Mouse (Mus musculus): Measurements from ENCODE around the gene Cyth1. TPM values are rescaled to one million over a fixed set of nuclear protein-coding genes. Genes with fewer than 3 reads are reported as not detected.

The Cyth1 gene
- total RNA-seq, 2 experiments from 2014 or later: 101 to 108 TPM

- DNase-seq (ENCODE audit: low spot score in 2 of 2): no peak
- Histone ChIP-seq H3K27ac (no peak overlapping the region), H3K4me3 (no peak overlapping the region)
- no peak for TF ChIP-seq CTCF (conservative IDR thresholded peaks at IDR 0.05)
Measured at GRCm38 (mm10) chr11:118166626-118167025, 81.8 kb downstream of the Cyth1 start.

DNA sequence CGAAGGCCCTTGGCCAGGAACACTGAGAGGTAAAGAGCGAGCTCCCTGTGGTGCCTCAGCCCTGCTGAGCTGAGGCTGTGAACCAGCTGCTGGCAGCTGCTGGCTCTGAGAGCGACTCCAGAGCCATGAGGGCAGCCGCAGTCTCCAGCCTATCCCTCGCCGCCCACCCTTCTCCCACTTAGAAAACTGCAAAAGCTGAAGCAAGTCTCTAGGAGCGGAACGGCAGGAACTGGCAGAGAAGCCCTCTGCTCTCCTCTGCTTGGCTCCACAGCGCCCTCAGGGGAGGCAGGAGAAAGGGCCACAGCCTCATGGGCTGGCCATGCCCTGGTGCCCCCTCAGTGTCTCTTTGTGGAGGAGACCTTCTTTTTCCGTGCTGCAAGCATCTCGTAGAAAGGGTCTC is 82.7 kb downstream of the Cyth1 start:
- Histone ChIP-seq H3K27ac (peak overlapping the region; percentile 59), H3K4me3 (no peak overlapping the region)
- TF ChIP-seq CTCF (conservative IDR thresholded peaks at IDR 0.05): peak; percentile 53
- DNase-seq (ENCODE audit: low spot score in 2 of 2): no peak

GRCm38 (mm10) chr11:118164566-118164965 is 83.8 kb downstream of the Cyth1 start:
- peak overlapping the region; percentile 59; the same call in 1 of the 2 replicates for H3K27ac ChIP-seq

DNA sequence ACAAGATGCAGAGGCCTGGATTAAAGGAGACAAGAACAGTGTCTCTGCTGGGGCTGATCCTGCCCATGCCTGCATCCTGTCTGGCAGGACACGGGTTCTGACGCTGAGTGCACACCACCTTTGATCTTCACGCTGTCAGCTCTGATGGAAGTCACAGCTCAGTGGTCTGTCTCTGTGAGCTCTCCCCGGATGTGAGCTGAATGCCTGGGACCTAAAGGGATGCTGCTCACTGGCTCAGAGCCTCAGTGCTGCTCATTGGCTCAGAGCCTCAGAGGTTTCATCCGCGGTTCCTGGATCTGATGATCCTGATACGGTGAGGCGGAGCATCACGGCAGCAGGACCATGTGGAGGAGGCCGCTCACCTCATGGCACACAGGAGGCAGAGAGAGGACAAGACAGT is 86.1 kb downstream of the Cyth1 start:
- Histone ChIP-seq H3K27ac (no peak overlapping the region), H3K4me3 (no peak overlapping the region)
- no peak for TF ChIP-seq CTCF (conservative IDR thresholded peaks at IDR 0.05)
- no peak for DNase-seq (ENCODE audit: low spot score in 2 of 2)

More at GRCm38 (mm10) chr11:118164566-118164965, 83.8 kb downstream of the Cyth1 start:
- DNase-seq (ENCODE audit: low spot score in 2 of 2): no peak
- TF ChIP-seq CTCF (conservative IDR thresholded peaks at IDR 0.05): no peak
- H3K4me3 ChIP-seq: no peak overlapping the region

GRCm38 (mm10) chr11:118161240-118161639 is 87.2 kb downstream of the Cyth1 start:
- H3K27ac ChIP-seq: no peak overlapping the region
- TF ChIP-seq CTCF (conservative IDR thresholded peaks at IDR 0.05): no peak
- H3K4me3 ChIP-seq: no peak overlapping the region
- DNase-seq (ENCODE audit: low spot score in 2 of 2): no peak

GRCm38 (mm10) chr11:118160763-118161162 is 87.6 kb downstream of the Cyth1 start:
- H3K27ac ChIP-seq: no peak overlapping the region
- no peak for TF ChIP-seq CTCF (conservative IDR thresholded peaks at IDR 0.05)
- H3K4me3 ChIP-seq: no peak overlapping the region
- DNase-seq (ENCODE audit: low spot score in 2 of 2): no peak

GRCm38 (mm10) chr11:118158753-118159152 is 89.6 kb downstream of the Cyth1 start:
- Histone ChIP-seq H3K4me3 (no peak overlapping the region), H3K27ac (no peak overlapping the region)
- no peak for DNase-seq (ENCODE audit: low spot score in 2 of 2)
- no peak for TF ChIP-seq CTCF (conservative IDR thresholded peaks at IDR 0.05)

- no peak for DNase-seq (ENCODE audit: low spot score in 2 of 2)
- H3K4me3 ChIP-seq: no peak overlapping the region
- H3K27ac ChIP-seq: no peak overlapping the region
- TF ChIP-seq CTCF (conservative IDR thresholded peaks at IDR 0.05): no peak
Measured at GRCm38 (mm10) chr11:118156480-118157060, 91.8 kb downstream of the Cyth1 start.

GRCm38 (mm10) chr11:118152964-118153363 is 95.4 kb downstream of the Cyth1 start:
- no peak for TF ChIP-seq CTCF (conservative IDR thresholded peaks at IDR 0.05)
- no peak overlapping the region for H3K4me3 ChIP-seq
- no peak overlapping the region for H3K27ac ChIP-seq
- DNase-seq (ENCODE audit: low spot score in 2 of 2): no peak

DNA sequence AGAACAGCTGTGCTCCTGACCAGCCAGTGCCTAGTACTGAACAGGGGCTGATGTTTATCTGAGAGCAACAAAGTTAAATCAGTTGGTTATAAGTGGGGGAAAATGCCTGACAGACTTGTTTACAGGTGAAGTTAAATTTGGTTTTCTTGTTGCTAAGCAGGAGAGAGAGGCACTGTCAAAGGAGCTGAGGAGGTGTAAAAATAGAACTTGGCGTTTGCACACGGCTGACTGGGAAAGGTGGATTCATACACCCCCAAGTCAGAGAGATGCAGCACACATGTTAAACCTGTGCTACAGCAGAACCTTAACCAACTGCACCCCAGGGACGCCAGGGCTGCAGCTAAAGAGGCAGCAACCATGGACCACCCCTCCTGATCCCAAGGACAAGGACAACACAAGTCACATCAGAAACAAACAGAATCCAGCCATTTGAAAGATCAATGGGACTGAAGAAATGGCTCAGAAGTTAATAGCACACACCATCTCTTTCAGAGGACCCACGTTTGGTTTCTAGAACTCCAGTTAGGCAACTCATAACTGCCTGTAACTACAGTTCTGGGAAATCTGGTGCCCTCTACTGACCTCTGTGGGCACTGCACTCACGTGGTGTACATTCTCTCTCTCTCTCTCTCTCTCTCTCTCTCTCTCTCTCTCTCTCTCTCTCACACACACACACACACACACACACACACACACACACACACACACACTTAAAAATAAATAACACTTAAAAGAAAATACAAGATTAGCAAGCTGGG is 96.8 kb downstream of the Cyth1 start:
- no peak for DNase-seq (ENCODE audit: low spot score in 2 of 2)
- TF ChIP-seq CTCF (conservative IDR thresholded peaks at IDR 0.05): peak; percentile 41
- no peak overlapping the region for H3K4me3 ChIP-seq
- H3K27ac ChIP-seq: no peak overlapping the region; the same call in 1 of the 2 replicates

GRCm38 (mm10) chr11:118150115-118150701 is 98.2 kb downstream of the Cyth1 start:
- TF ChIP-seq CTCF (conservative IDR thresholded peaks at IDR 0.05): no peak
- H3K4me3 ChIP-seq: no peak overlapping the region
- peak; percentile 41 to 43 for DNase-seq (ENCODE audit: low spot score in 2 of 2)
- H3K27ac ChIP-seq: peak overlapping the region; percentile 46; the same call in 1 of the 2 replicates

- no peak for DNase-seq (ENCODE audit: low spot score in 2 of 2)
- TF ChIP-seq CTCF (conservative IDR thresholded peaks at IDR 0.05): no peak
- H3K27ac ChIP-seq: no peak overlapping the region
- no peak overlapping the region for H3K4me3 ChIP-seq
Measured at GRCm38 (mm10) chr11:118147877-118148637, 100.3 kb downstream of the Cyth1 start.

DNA sequence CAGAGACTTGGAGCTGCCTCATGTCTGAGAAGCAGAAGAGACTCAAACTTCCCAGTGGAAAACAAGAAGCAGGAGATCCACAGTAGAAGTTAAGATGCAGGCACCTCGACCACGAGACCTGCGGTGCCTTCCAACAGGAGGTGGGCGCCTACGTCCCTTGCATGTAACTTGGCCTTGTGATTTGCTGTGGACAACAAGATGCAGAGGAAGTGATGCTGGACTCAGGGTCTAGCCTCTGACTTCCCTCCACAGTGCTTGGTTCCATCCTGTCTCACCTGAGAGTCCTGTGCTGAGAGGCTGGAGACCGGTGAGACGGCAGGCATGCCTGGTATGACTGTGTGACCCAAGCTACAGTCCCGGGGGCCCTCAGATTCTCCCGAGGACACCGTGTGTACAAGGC is 101.9 kb downstream of the Cyth1 start:
- Histone ChIP-seq H3K4me3 (no peak overlapping the region; the same call in 1 of the 2 replicates), H3K27ac (peak overlapping the region; percentile 48; the same call in 1 of the 2 replicates)
- no peak for DNase-seq (ENCODE audit: low spot score in 2 of 2)
- TF ChIP-seq CTCF (conservative IDR thresholded peaks at IDR 0.05): no peak
